Mouse (Mus musculus): ENCODE results near the gene Fgg. TPM values are rescaled to one million over a fixed set of nuclear protein-coding genes. Genes with fewer than 3 reads are reported as not detected.

Gene Fgg
- polyA plus RNA-seq (2012; rRNA removed) = 0.44 TPM in 1 of 2 replicates, not detected in the other

DNA sequence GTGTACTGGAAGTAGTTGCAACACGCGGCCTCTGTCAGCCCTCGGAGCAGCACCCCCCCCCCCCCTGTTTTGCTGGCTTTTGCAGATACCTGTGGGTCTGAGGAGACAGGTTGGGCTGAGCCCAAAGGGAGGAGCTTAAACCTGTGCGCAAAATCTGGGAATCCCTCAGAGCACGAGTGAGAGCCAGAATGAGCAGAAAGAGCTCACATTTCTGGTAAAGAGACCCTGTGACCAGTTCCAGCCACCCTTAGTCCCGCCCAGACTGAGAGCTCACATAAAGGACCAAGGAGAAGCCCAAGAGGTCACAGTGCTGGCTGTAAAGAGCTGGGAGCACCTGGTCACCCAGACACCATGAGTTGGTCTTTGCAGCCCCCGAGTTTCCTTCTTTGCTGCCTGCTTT is at the start of gene Fgg:
Gene Fgg (plus strand): TSS at position 168 of the 400 bp plus-strand sequence.
- no peak for DNase-seq (ENCODE audit: extremely low spot score in 1 of 2, low spot score in 1 of 2)

DNA sequence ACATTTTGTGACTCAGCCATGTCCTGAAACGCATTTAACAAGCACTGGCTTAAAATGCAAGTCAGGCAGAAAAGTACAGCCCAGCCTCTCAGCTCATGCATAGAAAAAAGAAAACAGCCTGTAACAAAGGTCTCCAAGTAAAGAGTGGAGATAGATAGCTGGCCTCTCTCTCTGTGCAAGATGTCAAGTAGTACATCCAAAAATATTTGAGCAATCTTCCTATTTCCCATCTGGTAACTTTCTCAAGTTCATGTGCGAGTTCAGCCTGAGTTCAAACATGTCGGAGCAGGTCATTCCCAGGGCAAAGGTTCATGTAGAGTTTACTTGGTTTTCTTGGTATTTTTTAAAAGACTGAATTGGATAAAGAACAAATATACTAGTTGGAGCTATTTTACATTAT is 36.5 kb upstream of the Fgg start:
- no peak for DNase-seq (ENCODE audit: extremely low spot score in 1 of 2, low spot score in 1 of 2)

DNA sequence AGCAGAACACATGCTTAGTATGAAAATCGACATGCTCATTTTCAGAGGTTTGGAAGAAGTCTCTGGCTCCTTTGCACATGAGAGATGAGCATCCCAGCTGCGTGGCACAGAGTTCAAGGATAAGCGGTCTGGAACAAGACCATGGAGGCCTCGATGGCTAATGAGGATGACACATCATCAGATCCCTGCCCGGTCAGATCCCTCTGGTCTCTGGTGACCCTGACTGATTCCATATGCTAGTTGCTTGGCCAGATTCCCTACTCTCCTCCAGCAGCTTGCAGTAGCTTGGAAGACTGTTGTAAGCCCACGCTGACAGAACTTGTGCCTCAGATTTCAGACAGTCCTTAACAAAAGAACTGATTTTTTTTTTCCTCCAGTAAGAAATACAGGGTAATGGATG is 26.7 kb upstream of the Fgg start:
- peak in 1 of 2 experiments; percentile 10 for DNase-seq (ENCODE audit: extremely low spot score in 1 of 2, low spot score in 1 of 2)

DNA sequence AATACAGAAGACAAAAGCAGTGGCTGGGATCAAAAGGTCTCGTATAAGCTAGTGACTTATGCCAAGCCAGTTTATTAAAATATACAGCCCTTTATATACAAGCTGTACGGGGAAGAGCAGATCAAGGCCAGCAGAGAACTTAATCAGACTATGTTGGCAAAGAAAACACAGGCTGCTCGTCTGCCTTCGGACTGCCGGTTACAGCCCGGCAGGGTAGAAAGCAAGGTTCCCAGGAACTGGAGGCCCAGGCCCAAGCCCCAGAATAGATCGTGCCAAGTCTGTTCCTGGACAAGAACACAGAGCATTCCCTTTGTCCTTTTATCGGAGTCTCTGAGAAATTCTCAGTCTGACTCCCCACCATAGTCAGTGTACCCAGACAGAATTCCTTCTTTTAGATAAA is 25.7 kb upstream of the Fgg start:
- no peak for DNase-seq (ENCODE audit: extremely low spot score in 1 of 2, low spot score in 1 of 2)

DNA sequence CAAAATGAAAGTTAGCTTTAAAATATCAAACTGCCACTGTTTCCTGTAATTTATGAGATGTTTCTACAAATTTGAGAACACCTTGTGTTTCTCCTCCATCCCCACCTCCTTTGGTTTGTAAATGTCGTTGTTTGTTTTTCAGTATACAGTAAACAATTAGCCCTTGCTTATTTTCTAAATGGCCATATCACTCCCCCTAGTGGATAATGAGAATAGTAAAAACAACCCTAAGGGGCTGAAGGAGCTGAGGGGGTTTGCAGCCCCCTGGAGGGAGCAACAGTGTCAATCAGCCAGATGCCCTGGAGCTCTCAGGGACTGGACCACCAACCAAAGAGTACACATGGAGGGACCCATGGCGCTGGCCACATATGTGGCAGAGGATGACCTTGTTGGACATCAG is 22.7 kb upstream of the Fgg start:
- no peak for DNase-seq (ENCODE audit: extremely low spot score in 1 of 2, low spot score in 1 of 2)

DNA sequence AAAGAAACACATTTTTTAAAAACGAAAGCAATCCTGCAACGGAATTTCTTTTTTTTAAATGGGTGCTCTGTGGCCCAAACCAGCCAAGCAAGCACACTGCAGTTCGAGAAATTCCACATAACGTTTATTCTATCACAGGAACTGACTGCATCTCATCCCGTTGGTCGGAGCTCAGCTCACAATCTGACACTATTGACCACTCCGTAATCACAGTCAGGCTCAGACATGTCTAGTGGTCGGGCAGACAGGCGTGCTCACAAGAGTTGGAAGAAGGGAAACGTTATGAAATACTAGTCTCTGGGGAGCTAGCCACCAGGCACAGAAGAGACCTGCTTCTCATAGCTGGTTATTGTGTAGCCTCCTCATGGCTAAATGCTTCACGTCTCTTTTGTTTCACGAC is 15.6 kb upstream of the Fgg start:
- no peak for DNase-seq (ENCODE audit: extremely low spot score in 1 of 2, low spot score in 1 of 2)

DNA sequence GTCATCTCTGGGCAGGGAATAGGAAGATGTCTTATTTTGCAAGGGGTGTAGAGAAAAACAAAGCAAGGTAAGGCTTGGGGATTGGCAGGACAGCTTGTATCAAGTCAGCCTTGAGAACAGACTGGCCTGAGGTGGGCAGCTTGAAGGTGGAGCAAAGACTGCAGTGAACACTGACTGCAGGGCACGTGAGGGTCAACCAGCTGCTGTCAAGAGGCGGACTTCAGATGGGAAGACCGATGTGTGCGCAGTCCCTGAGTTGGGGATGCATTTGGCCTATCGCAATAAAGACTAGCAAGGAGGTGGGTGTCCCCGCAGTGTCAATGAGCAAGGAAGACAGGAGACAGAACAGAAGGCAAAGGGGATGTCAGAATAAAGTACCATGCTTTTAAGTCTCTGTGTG is 14.6 kb upstream of the Fgg start:
- DNase-seq (ENCODE audit: extremely low spot score in 1 of 2, low spot score in 1 of 2) = no peak

DNA sequence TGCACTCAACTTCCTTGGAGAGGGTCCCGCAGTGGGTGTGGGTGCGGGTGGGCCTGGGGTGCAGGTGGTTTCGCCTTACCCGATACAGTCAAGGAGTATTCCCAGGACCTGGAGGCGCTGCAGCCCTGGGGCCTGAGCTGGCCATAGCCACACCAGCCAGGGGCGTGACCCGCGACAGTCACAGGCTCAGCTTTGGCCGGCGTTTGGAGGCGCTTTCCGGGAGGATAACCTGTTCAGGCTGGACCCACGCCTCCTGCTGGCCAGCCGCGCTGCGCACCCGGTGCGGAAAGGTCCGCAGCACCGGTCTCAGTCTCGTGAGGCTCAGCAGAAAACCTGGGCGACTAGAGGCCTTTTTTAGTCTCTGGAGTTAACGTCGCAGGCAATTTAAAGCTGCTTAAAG is 12.2 kb upstream of the Fgg start:
- no peak for DNase-seq (ENCODE audit: extremely low spot score in 1 of 2, low spot score in 1 of 2)

DNA sequence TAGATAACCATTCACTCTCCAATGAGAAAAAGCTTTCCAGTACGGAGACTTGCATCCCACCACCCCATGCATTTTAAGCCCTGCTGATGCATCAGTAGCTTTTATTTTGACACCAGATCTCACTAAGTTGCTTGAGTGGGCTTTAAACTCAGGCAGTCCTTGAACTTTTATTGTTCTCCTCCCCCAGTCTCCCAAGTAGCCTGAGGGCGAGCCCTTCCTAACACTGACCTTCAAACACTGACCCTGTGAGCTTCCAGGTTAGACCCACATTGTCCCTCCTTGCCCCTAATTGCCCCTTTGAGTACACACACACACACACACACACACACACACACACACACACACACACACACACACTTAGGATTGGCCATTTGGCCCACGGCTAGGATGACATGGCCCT is 10.9 kb upstream of the Fgg start:
- no peak for DNase-seq (ENCODE audit: extremely low spot score in 1 of 2, low spot score in 1 of 2)

DNA sequence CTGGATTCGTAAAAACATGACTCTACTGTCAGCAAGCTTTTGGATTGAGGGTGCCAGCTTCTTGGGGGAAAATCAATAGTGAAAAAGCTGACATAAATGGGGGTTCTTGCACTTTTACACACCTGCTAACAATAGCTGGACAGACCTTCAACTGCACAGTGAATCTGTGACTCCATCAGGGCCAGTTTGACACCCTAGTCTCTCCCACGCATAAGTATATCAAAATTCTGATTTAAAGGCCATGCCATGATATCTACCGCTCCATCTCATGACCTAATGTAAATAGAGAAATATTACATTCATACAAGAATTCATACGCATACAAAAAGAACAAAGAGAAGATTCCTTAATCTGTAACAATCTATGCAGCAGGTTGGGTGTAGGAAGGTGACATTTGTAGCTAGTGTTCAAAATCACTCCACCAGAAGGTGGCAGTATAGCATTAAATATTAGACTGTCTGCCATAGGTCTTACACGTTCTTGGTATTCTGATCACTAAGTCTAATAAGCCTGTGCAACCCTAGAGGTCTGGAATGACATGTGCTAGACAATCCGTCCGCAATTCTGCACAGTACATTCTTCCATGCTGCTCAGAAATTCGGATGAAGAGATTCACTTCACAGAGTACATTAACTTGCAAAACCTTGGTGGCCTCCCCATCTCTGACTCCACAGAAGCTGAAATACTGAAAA is 8.6 kb upstream of the Fgg start:
- DNase-seq (ENCODE audit: extremely low spot score in 1 of 2, low spot score in 1 of 2) = peak; percentile 32 to 91

DNA sequence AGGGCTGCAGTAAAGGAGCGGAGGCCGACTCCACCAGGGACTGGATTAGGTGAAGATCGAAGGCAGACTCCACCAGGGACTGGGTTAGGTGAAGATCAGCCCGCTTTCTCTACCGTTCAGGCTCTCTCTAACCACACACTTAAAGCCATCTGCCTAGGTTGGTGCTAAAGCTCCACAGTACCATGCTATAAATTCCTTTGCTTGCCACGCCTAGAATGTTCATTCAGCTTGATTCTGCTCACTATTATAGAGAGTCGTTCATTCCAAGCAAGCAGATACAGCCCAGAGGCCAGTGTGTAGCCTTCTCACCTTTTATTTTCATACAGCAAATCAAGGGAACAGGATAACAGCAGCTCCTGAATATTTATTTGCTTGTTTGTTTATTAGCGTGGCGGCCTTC is 7.5 kb upstream of the Fgg start:
- DNase-seq (ENCODE audit: extremely low spot score in 1 of 2, low spot score in 1 of 2) = no peak

DNA sequence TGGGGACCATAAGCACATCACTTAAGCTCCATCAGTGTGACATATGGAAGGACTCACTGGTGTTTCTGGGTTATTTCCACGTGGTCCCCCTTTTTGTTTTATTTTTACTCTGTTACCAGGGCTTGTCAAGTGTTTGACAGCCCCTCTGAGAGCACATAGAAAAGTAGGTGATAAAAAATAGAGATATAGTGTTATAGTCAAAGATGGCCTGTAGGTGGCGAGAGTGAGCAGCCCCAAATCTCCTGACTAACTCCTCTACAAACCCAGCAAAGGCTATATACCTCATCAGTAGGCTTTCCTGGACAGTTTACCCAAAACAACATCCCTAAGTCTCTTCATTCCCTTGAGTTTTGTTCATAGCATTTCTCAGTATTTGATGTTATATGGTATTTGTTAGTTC is 5.3 kb upstream of the Fgg start:
- peak in 1 of 2 experiments; percentile 69 for DNase-seq (ENCODE audit: extremely low spot score in 1 of 2, low spot score in 1 of 2)

DNA sequence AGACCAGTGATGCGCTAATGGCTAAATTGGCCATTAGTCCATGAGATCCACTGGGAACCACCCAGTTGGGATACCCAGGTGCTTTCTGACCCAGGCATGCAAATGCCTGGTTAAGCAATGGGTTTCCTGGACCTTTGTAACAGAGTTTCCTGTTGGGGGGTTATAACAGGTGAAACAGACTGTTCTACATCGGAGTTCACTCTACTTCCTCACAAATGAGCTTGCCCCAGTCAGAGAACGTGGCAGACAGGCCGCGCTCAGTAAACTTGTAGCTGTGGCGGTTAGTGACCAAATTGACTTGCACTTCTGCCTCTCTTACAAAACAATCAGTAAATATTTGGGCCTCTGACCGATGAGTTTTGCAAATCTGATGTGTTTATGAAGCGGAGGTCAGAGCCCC is 4.5 kb upstream of the Fgg start:
- no peak for DNase-seq (ENCODE audit: extremely low spot score in 1 of 2, low spot score in 1 of 2)

DNA sequence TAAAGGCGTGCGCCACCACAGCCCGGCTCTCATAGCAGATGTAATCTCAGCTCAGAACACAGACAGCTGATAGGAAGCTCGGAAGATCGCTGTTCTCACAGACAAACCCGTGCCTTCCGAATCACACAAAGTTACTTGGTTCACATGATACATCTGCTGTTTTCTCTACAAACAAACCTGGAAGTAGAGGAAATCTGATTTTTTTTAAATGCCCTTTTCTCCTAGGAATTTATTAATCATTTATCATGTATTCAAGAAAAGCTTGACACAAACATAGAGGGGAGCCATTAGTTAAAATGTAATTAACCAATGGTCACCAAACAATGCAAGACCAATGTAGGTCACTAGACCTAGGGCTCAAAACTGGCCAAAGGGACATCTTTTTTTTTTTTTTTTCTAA is 2.7 kb upstream of the Fgg start:
- no peak for DNase-seq (ENCODE audit: extremely low spot score in 1 of 2, low spot score in 1 of 2)

DNA sequence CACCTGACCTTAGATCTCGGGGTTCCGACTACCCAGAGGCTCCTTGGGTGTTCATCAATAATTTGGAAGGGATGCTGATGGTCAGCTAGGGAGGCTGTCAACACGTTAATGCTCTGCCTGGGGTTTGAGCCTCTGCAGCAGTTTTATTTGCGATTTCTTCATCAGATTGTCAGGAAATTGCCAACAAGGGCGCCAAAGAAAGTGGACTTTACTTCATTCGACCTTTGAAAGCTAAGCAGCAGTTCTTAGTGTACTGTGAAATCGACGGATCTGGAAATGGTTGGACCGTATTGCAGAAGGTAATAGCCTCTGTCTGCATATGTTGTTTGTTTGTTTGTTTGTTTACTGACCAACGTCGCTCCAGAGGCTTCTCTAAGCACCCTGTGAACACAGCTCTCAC is 2.8 kb downstream of the Fgg start:
- no peak for DNase-seq (ENCODE audit: extremely low spot score in 1 of 2, low spot score in 1 of 2)

DNA sequence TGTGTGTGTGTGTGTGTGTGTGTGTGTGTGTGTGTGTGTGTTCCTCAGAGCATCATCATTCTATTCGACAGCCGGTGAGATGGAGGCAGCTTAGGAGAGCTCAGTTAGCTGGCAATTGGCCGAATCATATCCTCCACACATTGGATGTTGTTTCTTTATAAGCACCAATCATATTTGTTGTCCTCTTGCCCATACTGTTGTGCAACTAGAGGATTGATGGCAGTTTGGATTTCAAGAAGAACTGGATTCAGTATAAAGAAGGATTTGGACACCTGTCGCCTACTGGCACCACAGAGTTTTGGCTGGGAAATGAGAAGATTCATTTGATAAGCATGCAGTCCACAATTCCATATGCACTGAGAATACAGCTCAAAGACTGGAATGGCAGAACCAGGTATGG is 3.6 kb downstream of the Fgg start:
- DNase-seq (ENCODE audit: extremely low spot score in 1 of 2, low spot score in 1 of 2) = no peak

DNA sequence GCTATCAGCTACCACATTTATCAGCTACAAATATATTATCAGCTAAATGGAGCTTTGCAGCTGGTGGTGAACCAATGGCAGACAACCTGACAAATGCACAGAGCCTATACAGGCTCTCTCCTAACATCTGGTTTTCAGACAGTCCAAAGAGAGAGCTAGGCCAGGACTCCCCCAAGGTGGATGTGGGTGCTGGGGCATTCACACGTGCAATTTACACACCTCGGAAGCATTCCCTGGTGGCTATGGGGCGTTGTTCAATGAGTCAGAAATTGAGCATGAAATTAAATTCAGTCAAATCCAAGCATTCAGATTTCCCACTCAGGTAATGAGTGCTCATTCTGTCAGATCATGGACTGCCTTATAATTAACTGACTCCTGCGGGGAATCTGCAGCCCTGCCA is 4.0 kb downstream of the Fgg start:
- no peak for DNase-seq (ENCODE audit: extremely low spot score in 1 of 2, low spot score in 1 of 2)

DNA sequence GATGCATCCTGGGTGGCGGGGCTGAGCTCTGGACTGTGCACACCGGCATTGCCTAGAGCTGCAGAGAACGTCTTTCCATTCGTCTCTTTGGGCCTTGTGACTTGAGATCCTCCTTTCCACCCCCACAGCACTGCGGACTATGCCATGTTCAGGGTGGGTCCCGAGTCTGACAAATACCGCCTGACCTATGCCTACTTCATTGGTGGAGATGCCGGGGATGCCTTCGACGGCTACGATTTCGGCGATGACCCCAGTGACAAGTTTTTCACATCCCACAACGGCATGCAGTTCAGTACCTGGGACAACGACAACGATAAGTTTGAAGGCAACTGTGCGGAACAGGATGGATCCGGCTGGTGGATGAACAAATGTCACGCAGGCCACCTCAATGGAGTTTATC is 5.1 kb downstream of the Fgg start:
- DNase-seq (ENCODE audit: extremely low spot score in 1 of 2, low spot score in 1 of 2) = no peak

DNA sequence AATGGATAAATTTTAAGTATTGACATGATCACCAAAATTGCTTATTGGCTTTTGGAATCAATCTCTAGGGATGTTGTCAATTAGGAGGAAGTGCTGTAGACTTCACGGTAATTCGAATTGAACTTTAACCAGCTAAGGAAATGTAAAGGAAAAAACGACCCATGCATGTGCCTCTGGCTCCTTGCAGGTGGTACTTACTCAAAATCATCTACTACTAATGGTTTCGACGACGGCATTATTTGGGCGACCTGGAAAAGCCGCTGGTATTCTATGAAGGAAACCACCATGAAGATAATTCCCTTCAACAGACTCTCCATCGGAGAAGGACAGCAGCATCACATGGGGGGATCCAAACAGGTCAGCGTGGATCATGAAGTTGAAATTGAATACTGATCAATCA is 6.4 kb downstream of the Fgg start:
- no peak for DNase-seq (ENCODE audit: extremely low spot score in 1 of 2, low spot score in 1 of 2)

DNA sequence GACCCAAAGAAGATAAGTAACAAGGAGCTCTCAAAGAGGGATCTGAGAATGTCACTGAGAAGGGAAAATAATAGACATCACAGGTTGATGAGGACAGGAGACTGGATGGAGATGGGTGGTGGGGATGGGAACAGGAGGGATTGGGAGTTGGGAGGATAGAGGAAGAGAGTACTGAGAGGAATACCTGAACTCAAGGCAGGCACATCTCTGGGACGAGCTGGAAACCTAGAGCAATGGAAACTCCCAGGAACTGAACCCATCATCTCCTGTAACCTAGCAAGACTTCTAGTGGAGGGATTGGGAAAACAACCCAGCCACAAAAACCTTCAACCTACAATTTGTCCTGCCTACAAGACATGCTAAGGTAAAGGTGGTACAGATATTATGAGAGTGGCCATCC is 8.7 kb downstream of the Fgg start:
- DNase-seq (ENCODE audit: extremely low spot score in 1 of 2, low spot score in 1 of 2) = no peak

DNA sequence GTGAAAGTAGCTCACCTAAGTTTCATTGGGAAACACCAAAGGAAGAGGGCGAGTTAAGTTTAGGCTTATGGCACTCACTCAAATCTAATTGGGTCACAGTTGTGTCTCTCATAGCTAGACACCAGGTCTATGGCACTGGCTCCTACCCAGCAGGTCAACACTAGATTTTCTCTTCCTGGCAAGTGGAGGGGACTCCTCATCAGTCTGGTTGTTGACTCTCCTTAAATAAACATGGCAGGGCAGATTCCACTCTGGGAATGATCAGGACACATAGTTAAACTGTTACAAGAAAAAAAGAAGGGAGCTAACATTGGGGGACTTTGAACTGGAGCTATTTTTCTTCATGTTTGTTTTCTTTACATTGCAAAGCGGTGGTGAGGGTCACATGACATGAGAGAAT is 12.9 kb downstream of the Fgg start:
- no peak for DNase-seq (ENCODE audit: extremely low spot score in 1 of 2, low spot score in 1 of 2)

DNA sequence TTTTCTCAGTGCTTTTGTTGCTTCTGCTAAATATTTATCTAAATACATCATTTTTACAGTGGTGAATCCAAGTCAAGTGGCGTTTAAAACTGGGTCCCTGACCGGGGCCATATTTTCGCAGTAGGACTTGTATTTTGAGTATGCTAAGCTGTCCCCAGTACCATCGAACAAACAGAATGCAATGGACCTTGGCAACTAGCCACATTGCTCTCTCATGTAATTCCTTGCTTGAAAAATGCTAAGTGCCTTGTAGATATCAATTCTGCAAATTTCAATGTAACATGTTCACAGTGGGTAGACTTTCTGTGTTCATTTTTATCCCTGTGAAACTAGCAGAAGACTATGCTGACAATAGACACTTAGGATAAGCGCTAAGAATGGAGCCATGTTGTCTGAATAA is 13.7 kb downstream of the Fgg start:
- no peak for DNase-seq (ENCODE audit: extremely low spot score in 1 of 2, low spot score in 1 of 2)

DNA sequence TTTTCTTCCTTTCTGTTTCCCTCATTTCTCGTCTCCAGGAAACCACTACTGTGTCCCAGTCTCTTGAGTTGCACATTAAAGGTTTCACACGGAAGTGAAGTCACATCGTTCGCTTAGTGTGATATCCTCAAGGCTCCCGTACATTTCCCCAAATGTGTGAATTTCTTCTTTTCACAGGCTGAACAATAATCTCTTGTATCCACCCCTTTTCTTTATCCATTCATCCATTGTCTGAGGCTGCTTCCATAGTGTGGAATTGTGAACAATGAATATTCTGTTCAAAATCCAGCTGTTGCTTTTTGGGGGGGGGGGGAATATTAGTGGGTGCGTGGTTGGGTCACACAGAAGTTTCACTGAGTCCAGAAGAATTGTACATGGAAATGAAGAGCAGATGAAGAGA is 17.5 kb downstream of the Fgg start:
- DNase-seq (ENCODE audit: extremely low spot score in 1 of 2, low spot score in 1 of 2) = no peak

Data from frontal cortex, adult 2 months (tissue).